Mouse (Mus musculus): ENCODE results near the gene Slc29a1.

Gene Slc29a1

GRCm38 (mm10) chr17:45556107-45556489 is 43.3 kb downstream of the Slc29a1 start:
- in situ Hi-C loops (cut with MboI, MseI): no loop called here

GRCm38 (mm10) chr17:45555452-45556106 is 43.8 kb downstream of the Slc29a1 start, which contains the start of gene Nfkbie:
TSS of gene Nfkbie (plus strand) at chr17:45555703.
- in situ Hi-C loops (cut with MboI, MseI): no loop called here

GRCm38 (mm10) chr17:45554420-45554819 is 45.0 kb downstream of the Slc29a1 start:
- in situ Hi-C loops (cut with MboI, MseI): loop anchor here (5.0 kb wide), 1 partner anchor 77 kb away; the partner anchor contains the start of gene Spats1 (in 2 of the 2)

- in situ Hi-C loops (cut with MboI, MseI): loop anchor here (5.0 kb wide), 1 partner anchor 76 kb away; the partner anchor contains the start of gene Spats1 (in 2 of the 2)
These were observed 46.3 kb downstream of the Slc29a1 start for GRCm38 (mm10) chr17:45553065-45553464.

- in situ Hi-C loops (cut with MboI, MseI): loop anchor here (5.0 kb wide), 1 partner anchor 75 kb away; the partner anchor contains the start of gene Spats1 (in 2 of the 2)
These were observed 47.5 kb downstream of the Slc29a1 start for GRCm38 (mm10) chr17:45551816-45552451.

GRCm38 (mm10) chr17:45551249-45551796 is 48.1 kb downstream of the Slc29a1 start:
- in situ Hi-C loops (cut with MboI, MseI): loop anchor here (5.0 kb wide), 1 partner anchor 74 kb away; the partner anchor contains the start of gene Spats1 (in 2 of the 2)

- in situ Hi-C loops (cut with MboI, MseI): loop anchor here (5.0 kb wide), 1 partner anchor 73 kb away; the partner anchor contains the start of gene Spats1 (in 2 of the 2)
These were observed 49.2 kb downstream of the Slc29a1 start for GRCm38 (mm10) chr17:45550253-45550652.

GRCm38 (mm10) chr17:45549617-45550181 is 49.7 kb downstream of the Slc29a1 start, which contains the start of gene Tmem151b:
TSS of gene Tmem151b (minus strand) at chr17:45549677.
- in situ Hi-C loops (cut with MboI, MseI): loop anchor here (5.0 to 10.0 kb wide), 2 partner anchors 72 to 535 kb away; partner anchors contain the start of gene Spats1 (in 2 of the 2)

GRCm38 (mm10) chr17:45548541-45549512 is 50.6 kb downstream of the Slc29a1 start:
- in situ Hi-C loops (cut with MboI, MseI): loop anchor here in 1 of 2 experiments (10.0 kb wide), 1 partner anchor 534 kb away; no protein-coding TSS in a partner anchor

- in situ Hi-C loops (cut with MboI, MseI): loop anchor here in 1 of 2 experiments (10.0 kb wide), 1 partner anchor 533 kb away; no protein-coding TSS in a partner anchor
These were observed 51.8 kb downstream of the Slc29a1 start for GRCm38 (mm10) chr17:45547461-45548190.

GRCm38 (mm10) chr17:45546941-45547340 is 52.5 kb downstream of the Slc29a1 start:
- in situ Hi-C loops (cut with MboI, MseI): loop anchor here in 1 of 2 experiments (10.0 kb wide), 1 partner anchor 532 kb away; no protein-coding TSS in a partner anchor

- in situ Hi-C loops (cut with MboI, MseI): loop anchor here in 1 of 2 experiments (10.0 kb wide), 1 partner anchor 531 kb away; no protein-coding TSS in a partner anchor
These were observed 54.0 kb downstream of the Slc29a1 start for GRCm38 (mm10) chr17:45545278-45545961.

GRCm38 (mm10) chr17:45544873-45545277 is 54.5 kb downstream of the Slc29a1 start:
- in situ Hi-C loops (cut with MboI, MseI): loop anchor here in 1 of 2 experiments (10.0 kb wide), 1 partner anchor 530 kb away; no protein-coding TSS in a partner anchor

GRCm38 (mm10) chr17:45544001-45544872 is 55.2 kb downstream of the Slc29a1 start:
- in situ Hi-C loops (cut with MboI, MseI): loop anchor here in 1 of 2 experiments (10.0 kb wide), 1 partner anchor 529 kb away; no protein-coding TSS in a partner anchor

GRCm38 (mm10) chr17:45543115-45543514 is 56.3 kb downstream of the Slc29a1 start:
- in situ Hi-C loops (cut with MboI, MseI): loop anchor here in 1 of 2 experiments (10.0 kb wide), 1 partner anchor 528 kb away; no protein-coding TSS in a partner anchor

GRCm38 (mm10) chr17:45542705-45543104 is 56.7 kb downstream of the Slc29a1 start:
- in situ Hi-C loops (cut with MboI, MseI): loop anchor here in 1 of 2 experiments (10.0 kb wide), 1 partner anchor 528 kb away; no protein-coding TSS in a partner anchor

- in situ Hi-C loops (cut with MboI, MseI): loop anchor here in 1 of 2 experiments (10.0 kb wide), 1 partner anchor 527 kb away; no protein-coding TSS in a partner anchor
These were observed 57.3 kb downstream of the Slc29a1 start for GRCm38 (mm10) chr17:45542129-45542528.

All from T-helper 17 cell (primary cell).